Mouse (Mus musculus) T-helper 17 cell (primary cell): ENCODE results near the gene Aldh1l1.

ENCODE experiments used
- in situ Hi-C, 2 experiments: fragments of 300-600 bp; cut with MboI, MseI; formaldehyde crosslinking; loops; 1 replicate in 1 of 2; 2 replicates in 1 of 2; pipeline ENCODE4 v1.15.1; 2025; ENCODE audit warnings: high pct_unique_total_duplicates in 2 of 2

Gene Aldh1l1

DNA sequence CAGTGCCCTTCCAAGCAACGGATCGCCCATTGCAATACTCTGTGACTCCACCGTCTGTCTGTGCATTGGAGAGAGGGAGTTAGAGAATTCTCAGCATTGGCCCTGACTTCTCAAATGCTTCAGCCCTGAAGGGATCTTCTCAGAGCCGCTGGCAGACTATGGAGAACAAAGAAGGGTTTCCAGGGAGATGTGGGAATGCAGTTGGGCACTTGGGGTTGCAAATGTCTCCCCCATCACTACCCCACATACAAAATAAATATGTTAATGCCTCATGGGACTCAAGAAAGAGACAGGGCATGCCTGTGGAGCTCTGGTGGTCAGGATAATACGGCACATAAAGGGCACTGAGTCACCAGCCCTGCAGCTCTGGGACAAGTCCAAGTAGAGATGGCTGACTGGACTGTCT is 55.1 kb downstream of the Aldh1l1 start:
- in situ Hi-C loops: loop anchor here in 1 of 2 experiments (25.0 kb wide), 1 partner anchor 854 kb away; no protein-coding TSS in a partner anchor

DNA sequence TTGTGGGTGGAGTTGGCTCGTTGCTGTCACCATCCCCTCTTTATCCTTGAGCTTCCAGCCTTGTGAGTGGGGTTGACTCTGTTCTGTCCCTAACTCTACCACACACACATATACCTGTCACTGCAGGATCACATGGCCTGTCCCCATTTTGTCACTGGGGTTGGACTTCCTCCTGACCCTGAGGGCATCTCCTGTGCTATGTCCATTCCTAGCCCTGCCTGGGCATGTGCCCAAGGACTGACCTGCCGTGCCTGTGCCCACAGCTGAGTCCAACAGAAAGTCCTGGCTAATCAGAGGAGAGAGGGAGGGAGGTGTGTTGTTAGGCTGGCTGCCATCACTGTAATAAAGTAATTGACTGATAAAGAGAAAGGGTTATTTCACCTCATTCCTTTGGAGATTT is 58.2 kb downstream of the Aldh1l1 start:
- in situ Hi-C loops: loop anchor here in 1 of 2 experiments (25.0 kb wide), 1 partner anchor 857 kb away; no protein-coding TSS in a partner anchor

DNA sequence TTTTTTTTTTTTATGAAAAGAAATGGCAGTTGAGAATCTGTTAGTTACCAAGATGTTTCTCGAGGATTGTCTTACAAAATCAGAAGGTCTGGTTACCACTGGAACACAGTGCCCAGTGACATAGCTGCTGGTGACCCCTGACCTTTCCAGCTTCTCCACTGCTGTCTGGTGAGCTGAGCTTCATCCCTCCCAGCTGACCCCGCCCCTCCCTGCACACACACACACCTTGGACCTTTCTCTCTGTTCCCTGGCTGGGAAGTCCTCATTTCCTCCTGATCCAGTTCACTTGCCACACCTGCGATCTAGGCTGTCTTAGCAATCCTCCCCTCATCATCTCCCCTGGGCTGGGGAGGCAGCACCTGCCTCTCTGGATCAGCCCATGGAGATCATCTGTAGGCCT is 60.0 kb downstream of the Aldh1l1 start:
- in situ Hi-C loops: loop anchor here in 1 of 2 experiments (25.0 kb wide), 1 partner anchor 859 kb away; no protein-coding TSS in a partner anchor

DNA sequence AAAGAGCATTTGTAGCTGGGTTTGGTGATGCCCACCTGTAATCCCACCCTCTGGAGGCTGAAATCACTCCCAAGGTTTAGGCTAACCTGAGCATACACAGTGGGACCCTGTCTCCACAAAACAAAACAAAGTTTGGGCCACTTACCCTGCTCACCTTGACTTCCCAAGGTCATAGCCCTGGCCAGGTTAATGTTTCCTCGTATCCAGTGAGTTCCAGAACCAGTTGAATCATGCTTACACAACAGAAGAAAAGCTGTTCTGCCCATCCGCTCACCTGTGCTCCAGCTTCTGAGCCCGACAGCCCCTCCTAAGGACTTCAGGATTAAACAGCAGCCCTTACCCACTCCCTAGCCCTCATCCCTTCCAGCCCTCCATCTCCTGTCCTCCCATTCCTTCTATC is 60.8 kb downstream of the Aldh1l1 start:
- in situ Hi-C loops: loop anchor here in 1 of 2 experiments (25.0 kb wide), 1 partner anchor 860 kb away; no protein-coding TSS in a partner anchor

DNA sequence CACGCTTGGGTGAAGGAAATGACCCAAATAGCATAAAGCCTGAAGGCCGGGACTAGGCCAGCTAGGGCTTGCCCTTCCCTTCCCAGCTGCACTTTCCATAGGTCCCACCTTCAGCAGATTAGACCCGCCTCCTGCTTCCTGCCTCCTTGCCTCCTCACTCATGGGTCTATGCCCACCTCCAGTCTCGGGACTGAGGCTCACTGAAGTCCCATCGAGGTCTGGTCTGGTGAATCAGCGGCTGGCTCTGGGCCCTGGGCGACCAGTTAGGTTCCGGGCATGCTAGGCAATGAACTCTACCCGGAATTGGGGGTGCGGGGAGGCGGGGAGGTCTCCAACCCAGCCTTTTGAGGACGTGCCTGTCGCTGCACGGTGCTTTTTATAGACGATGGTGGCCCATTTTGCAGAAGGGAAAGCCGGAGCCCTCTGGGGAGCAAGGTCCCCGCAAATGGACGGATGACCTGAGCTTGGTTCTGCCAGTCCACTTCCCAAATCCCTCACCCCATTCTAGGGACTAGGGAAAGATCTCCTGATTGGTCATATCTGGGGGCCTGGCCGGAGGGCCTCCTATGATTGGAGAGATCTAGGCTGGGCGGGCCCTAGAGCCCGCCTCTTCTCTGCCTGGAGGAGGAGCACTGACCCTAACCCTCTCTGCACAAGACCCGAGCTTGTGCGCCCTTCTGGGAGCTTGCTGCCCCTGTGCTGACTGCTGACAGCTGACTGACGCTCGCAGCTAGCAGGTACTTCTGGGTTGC is 64.1 kb downstream of the Aldh1l1 start:
- in situ Hi-C loops: no loop called here

DNA sequence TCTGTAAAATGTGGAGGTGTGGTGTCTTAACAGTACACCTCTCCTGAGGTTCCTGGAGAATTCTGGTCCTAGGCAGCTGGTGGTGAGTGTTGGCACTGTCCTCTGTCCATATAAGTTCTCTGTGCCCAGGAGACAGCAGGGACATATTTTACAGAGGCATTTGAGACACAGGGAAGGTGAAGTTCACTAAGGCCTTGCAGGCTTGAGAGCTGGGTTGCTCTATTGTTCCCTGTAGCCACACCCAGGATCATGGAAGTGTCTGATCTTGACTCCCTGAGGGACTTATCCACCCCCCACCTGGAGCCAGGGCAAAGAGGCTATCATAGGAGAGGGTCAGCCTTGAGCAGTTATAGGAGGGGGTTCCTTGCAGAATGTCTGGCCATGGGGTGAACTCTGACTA is 65.0 kb downstream of the Aldh1l1 start:
- in situ Hi-C loops: no loop called here

DNA sequence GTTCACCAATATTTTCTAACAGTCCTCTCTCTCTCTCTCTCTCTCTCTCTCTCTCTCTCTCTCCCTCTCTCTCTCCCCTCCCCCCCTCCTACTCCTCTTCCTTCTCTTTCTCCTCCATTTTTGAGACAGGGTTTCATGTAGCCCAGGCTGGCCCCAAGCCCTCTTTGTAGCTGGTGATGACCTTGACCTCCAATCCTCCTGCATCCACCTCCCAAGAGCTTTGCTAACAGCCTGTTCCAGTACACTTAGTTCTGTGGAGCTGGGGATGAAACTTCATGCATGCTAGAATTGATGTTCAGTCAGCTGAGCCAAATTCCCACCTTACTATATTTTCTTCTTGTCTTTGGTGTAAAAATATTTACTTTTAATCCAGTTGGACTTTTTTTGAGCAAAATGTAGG is 67.0 kb downstream of the Aldh1l1 start:
- in situ Hi-C loops: no loop called here

DNA sequence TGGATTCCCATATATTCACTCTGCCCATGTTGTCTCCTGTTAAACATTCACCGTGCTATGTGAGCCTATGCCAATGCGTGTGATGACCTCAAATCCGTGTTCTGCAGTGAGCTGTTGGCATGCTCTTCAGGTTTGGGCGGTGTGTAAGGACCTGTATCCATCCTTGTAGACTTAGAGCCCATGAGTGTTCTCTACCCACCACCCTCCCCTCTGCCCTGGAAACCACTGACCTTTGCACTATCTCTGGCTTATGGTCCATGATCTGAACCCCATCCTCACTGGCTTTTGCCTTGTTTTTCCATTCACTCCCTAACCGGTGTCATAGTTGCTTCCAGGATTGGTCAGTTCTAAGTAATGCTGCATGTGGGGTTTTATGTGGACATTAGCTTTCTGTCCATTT is 67.5 kb downstream of the Aldh1l1 start:
- in situ Hi-C loops: no loop called here

DNA sequence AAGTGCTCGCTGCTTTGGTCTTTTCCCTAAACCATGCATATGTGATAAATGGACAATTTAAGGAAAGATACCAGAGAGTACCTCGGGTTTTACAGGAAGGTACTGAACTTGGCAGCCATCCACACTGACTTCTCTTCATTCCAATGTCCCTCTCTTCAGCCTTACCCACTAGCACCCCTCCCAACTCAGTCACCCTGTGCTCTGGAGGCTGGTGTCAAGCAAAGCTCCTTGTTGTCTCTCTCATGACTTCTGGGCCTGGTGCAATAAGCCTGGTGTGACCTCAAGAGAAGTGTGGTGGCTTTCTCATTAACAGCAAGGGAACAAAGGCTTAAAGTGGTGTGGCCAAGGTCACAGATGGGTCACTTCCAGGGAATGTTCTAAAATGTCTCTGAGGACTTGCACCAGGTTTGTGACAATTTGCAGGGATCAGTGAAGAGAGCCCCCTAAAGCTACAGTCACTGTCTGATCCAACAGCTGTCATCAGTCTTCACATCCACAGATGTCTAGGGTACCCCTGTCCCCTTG is 70.4 kb downstream of the Aldh1l1 start:
- in situ Hi-C loops: no loop called here

DNA sequence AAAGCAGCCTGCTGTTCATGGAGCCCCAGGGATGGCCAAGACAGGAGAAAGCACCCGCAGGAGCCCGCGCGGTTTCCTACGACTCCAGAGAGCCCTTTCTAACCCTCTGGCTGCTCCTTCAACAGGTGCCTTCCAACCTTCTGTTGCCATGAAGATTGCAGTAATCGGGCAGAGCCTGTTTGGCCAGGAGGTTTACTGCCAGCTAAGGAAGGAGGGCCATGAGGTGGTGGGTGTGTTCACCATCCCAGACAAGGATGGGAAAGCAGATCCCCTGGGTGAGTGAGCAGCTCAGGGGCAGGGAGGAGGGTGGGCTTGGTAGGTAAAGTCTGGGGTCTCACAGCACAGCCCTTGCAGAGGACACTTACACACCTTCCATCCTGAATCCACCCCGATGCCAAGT is 70.8 kb downstream of the Aldh1l1 start:
- in situ Hi-C loops: no loop called here

DNA sequence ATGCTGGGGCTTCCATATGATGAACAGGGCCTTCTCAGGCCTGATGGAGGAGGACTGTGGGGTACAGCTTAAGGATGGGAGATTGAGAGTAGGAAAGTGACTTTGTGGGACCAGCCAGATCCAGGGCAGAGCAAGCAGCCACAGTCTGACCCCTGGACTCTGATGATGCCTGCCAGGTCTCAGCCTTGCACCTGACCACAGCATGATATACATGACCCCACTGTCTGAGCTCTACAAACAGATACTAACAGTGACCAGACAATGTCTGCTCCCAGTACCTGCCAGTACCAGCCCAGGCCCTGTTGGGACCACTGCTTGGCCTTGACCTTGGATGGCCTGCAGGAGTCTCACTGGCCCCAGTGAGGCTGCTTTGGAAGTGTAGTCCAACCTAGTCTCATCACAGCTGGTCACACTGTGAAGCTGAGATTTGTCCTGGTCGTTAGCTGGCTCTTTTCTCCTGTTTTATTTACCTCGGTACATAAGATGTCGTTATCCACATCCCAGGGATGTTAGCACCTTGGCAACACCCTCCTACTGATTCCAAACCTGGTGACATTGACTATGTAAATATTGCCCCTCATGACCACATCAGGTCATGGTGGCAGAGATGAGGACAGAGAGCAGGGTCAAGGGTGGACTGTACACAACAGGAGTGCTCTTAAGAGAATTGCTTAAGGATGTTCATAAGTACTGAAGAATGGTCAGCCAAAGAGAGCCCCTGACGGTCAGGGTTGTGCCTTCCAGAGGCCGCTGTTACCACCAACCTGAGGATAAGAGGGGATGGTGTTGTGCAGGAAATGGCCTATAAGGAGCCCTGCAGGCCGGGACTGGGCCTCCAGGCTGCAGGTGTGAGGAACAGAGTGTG is 71.8 kb downstream of the Aldh1l1 start:
- in situ Hi-C loops: no loop called here

DNA sequence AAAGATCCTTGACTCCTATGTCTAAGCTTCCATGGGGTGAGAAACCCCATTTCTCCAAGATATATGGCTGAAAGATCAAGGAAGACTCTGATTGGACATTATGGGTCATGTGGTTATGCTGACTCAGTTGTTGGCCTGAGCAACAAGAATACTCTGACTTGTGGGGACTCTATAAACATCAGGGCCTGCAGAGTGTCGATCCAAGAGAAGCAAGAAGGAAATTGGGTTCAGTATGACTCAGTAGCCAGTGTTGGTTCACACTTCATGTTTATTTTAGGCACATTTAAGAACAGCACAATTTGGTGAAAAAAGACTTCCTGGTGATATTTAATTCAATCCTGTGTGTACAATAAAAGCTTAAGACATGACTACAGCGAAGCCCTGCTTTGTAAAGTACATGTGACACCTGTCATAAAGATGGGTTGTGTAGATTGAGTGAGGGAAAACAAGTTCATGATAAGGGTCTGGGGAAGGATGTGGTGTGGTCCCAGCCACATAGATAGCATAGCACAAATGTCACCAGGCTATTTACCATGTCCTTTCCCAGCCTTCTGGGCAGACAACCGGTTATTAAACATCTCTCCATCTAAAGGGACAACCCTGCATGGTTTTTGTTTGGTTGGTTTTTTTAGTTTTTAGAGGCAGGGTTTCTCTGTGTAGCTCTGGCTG is 74.3 kb downstream of the Aldh1l1 start:
- in situ Hi-C loops: no loop called here

DNA sequence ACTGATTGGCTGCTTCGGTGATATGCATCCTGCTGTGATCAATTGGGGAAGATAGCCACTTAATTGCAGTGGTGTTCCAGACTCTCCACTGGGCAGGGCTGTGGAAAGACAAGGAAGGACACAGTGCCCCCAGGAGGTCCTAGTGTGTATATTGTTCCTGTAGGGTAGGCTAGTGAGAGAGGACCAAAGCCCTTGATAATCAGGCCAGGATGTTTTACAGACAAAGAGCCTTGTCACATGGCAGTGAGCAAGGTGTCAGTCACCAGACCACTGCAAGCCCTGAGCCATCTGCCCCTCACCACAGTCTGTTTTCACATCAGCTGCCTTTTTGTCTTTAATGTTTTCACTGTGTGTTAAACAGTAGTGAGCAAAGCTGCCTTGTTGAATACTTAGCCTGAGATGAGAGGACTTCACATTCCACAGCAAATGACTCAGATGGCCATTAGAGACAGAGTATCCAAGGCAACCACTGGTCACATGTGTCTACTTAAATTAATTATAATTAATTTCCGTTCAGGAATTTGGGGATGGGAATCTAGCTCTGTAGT is 75.1 kb downstream of the Aldh1l1 start:
- in situ Hi-C loops: no loop called here

DNA sequence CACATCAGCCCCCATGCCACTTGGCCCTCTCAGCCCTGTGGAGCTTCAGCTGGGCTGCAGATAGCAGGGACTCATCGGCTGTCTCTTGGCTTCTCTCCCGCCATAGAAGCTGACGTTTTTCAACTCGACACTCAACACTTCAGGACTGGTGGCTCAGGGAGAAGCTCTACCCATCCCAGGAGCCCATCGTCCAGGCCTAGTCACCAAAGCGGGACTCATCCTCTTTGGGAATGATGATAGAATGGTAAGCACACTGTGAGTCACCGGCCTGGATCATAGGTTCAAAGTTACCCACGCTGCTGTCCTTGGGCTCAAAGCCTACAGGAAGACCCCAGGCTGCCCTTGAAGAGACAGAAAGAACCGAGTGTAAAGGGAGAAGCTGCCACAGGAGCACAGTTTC is 78.0 kb downstream of the Aldh1l1 start:
- in situ Hi-C loops: no loop called here

DNA sequence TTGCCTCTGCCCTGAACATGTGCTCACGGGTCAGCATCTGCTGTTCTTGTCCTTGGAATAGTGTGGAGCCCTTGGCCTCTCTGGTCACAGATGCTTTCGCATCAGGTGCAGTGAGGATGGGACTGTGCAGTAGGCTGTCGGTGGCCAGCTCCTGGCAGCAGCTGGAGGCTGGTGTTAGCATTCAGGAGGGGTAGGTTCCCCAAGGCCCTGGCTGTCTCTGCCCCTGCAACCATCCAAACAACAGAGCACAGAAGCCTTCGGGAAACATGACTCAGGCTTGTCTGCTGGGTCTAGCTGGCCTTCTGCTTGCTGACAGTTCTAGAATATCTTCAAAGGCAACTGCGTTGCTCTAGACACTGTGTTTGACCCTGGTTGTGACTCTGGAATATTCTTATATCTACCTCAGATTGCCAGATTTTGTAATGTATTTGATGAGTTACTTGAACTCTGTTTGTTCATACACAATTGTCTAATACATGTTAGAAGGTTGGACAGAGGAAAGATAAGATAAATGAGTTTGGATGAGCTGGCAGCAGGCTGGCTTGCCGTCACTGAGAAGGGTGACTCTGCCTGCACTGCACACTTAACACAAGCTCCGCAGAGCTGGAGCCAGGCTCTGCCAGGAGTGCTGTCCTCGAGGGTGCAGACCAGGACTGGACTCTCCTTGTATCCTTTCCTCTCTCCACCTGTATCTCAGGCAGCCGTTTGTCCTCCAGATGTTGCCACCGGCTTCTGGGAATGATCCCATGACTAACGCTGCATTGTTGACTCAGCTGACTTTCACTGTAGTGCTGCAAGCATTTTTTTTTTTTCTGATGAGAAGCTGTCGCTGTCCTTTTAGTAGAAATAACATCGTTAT is 79.4 kb downstream of the Aldh1l1 start:
- in situ Hi-C loops: no loop called here

DNA sequence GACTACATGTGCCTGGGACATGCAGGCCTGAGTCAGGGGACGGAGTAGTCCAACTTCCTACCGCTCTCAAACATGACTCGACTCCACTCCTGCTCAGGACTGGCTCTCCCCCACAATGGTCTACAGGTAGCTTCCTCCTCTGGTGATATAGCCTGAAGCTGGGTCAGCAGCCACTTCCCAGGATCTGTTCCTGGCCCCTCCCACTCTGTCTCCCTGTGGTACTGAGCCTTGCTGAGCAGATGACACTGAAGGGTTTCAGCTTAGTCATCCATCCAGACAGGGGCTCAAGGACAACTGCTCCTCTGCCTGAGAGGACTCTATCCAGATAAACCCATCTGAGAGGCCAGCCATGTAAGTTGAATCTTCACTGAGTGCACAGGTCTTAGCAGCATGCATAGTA is 81.3 kb downstream of the Aldh1l1 start:
- in situ Hi-C loops: no loop called here

DNA sequence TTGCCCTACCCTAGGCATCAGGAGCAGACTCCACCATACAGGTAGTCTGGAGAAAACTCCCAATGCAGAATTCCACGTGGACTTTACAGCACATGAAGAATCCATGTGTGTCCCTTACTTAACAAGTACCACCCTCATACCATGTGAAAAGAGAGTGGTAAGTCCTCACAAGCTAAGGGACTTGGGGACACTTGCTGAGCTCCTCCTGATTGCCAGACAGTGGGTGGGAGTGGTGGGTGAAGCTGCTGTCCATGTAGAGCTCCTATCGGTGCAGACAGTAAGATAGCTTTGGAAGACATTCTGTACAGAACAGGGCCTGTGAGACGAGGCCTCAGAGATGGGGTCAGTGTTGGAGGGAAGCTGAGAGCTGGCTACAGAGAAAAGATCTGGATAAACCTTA is 81.7 kb downstream of the Aldh1l1 start:
- in situ Hi-C loops: no loop called here

DNA sequence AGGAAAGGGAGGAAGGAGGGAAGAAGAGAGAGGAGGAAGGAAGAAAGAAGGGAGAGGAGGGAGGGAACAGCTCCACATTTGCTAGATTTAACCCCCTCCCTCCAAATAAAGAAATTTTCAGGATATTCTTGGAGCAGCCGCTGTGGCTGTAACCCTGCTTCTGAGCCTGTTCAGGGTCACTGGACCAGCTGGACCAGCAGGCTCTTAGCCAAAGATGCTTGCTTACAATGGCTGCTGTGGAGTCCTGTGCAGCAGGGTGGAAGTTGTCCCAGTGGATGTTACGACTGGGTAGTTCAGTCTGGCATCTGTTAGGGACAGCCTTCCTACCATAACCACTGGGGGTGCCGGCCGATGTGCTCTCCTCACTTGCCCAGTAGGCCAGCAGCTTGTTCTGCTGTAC is 82.5 kb downstream of the Aldh1l1 start:
- in situ Hi-C loops: no loop called here

DNA sequence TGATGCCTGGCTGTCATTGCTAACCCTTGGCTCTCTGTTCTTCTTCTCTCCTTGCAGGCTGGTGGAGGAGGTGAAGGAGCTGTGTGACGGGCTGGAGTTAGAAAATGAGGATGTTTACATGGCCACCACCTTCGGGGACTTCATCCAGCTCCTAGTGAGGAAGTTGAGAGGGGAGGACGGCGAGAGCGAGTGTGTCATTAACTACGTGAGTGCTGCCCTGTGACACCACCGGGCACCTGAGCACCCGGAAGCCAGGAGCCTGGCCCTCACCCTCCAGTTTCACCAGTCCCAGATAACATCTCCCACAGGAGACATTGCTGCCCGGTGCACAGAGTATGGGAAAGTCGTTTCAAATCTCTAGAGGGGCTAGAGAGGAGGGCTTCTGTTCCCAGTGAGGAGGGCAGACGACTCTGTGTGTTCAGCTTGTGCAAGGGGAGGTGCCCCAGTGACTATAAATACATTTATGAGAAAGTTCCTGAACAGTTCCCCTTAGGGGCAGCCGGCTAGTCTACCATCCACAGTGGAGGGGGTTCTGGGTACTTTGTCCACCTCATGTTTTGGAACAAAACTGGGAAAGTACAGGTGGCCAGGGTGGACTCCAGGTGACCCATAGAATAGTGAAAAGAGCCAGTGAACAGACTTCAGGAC is 83.6 kb downstream of the Aldh1l1 start:
- in situ Hi-C loops: no loop called here

DNA sequence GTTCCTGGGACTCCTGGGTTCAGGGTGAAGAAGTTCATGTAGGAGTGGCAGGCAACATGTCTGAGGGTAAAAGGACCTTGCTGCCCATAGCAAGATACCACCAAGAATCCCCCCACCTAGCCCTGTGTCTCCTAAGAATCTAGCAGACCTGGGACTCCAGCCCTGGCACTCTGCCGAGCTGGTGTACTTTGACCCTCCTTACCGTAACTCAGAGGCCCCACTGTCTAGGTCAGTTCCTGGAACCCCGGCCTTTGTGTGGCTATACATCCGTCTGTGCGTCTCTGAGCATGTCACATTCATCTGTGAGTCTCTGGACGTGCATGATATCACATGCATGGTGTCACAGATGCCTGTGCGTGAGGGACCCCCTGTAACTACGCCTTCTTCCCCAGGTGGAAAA is 84.2 kb downstream of the Aldh1l1 start:
- in situ Hi-C loops: no loop called here
